Mouse (Mus musculus) heart, postnatal 0 days (tissue): ENCODE results near the gene Adam8. TPM values are rescaled to one million over a fixed set of nuclear protein-coding genes. Genes with fewer than 3 reads are reported as not detected.

Experiments used
- ATAC-seq: fragments of 200-750 bp; cut with Nextera tagmentation; 2 replicates; pipeline ENCODE4 v1.8.0; 2017; ENCODE audit warnings: low read depth, moderate number of reproducible peaks, moderate library complexity; ENCODE audit not compliant: insufficient read depth
- DNase-seq: peaks from one replicate; pipeline ENCODE4 v3.0.0-alpha.2; 2016; ENCODE audit warnings: low spot score
- H3K27ac ChIP-seq: fragments of 300-500 bp; sonication (generic); 2 replicates; pipeline ENCODE4 v1.5.1; 2014; ENCODE audit warnings: low read depth, mild to moderate bottlenecking
- H3K27me3 ChIP-seq: fragments of 300-500 bp; sonication (generic); 2 replicates; pipeline ENCODE4 v1.6.1; 2014; ENCODE audit warnings: low read length, mixed read lengths; ENCODE audit not compliant: control insufficient read depth, insufficient read depth
- H3K36me3 ChIP-seq: fragments of 300-500 bp; sonication (generic); replicated peaks from 2 replicates; pipeline ENCODE4 v1.6.1; 2014; ENCODE audit warnings: low read length, mixed read lengths; ENCODE audit not compliant: control insufficient read depth, insufficient read depth
- H3K4me1 ChIP-seq: fragments of 300-500 bp; sonication (generic); 2 replicates; pipeline ENCODE4 v1.6.1; 2014; ENCODE audit warnings: antibody characterized with exemption; ENCODE audit not compliant: control insufficient read depth, insufficient read depth
- H3K4me2 ChIP-seq: fragments of 300-500 bp; sonication (generic); 2 replicates; pipeline ENCODE4 v1.6.1; 2014; ENCODE audit warnings: low read depth, mild to moderate bottlenecking, low read length, moderate library complexity
- H3K4me3 ChIP-seq: fragments of 300-500 bp; sonication (generic); 2 replicates; pipeline ENCODE4 v1.5.1; 2014; ENCODE audit warnings: low read depth, low read length
- H3K9ac ChIP-seq: fragments of 300-500 bp; sonication (generic); replicated peaks from 2 replicates; pipeline ENCODE4 v1.6.1; 2014; ENCODE audit warnings: low read depth, low read length, mixed read lengths
- H3K9me3 ChIP-seq: fragments of 300-500 bp; sonication (generic); replicated peaks from 2 replicates; pipeline ENCODE4 v1.6.1; 2016; ENCODE audit warnings: low read length; ENCODE audit not compliant: control insufficient read depth
- CTCF ChIP-seq: IDR thresholded peaks from 2 replicates; pipeline ENCODE4 v1.5.1; 2016; ENCODE audit warnings: antibody characterized with exemption, control low read depth, low read depth
- EP300 ChIP-seq: IDR thresholded peaks from 2 replicates; pipeline ENCODE4 v1.6.1; 2016; ENCODE audit warnings: antibody characterized with exemption, low read depth
- WGBS: fragments of 180-500 bp; shearing (Covaris S2); extraction: QIAGEN DNeasy Blood & Tissue Kit; methylation state at CpG from one replicate; pipeline ENCODE4 v1.1.7; 2014; 5-methylcytosine and 5-hydroxymethylcytosine counted together
- polyA plus RNA-seq: library from polyadenylated mRNA; unstranded; fragments of >200 nt; fragmentation: Nextera tagmentation; extraction: Ambion mirVana; gene quantifications from 2 replicates; pipeline ENCODE4 v1.2.1, GENCODE M21; 2015
- total RNA-seq: library from RNA; depleted of rRNA; stranded (reverse); fragments of >200 nt; gene quantifications from 2 replicates; pipeline ENCODE4 v1.2.3, GENCODE M21; 2014; ENCODE audit warnings: low replicate concordance

The Adam8 gene
- total and polyA plus RNA-seq, 2 experiments from 2014 or later: 0.31 to 83.4 TPM

- peak within 1 kb of the TSS; percentile 78 for H3K4me2 ChIP-seq
- H3K27ac ChIP-seq: no peak within 1 kb of the TSS
- 5% methylated on average over 32 of the region's 32 CpGs for WGBS
- H3K27me3 ChIP-seq: no peaks in the 10 kb centered on the region
- H3K9me3 ChIP-seq: no peaks in the 10 kb centered on the region
- H3K4me3 ChIP-seq: peak within 1 kb of the TSS; percentile 49
- TF ChIP-seq EP300 (no peak), CTCF (no peak)
- ATAC-seq (peak; percentile 78), DNase-seq (peak; percentile 59)
- H3K4me1 ChIP-seq: peaks cover 15% of the 10 kb centered on the region
- H3K9ac ChIP-seq: no peak within 1 kb of the TSS
- no peaks in the 10 kb centered on the region for H3K36me3 ChIP-seq
Observed at GRCm38 (mm10) chr7:139978278-139978892, 14.0 kb downstream of the Adam8 start, which contains the start of gene 6430531B16Rik. 6430531B16Rik (minus strand) TSS chr7:139978755.

- Histone ChIP-seq H3K4me3 (no peak overlapping the region), H3K4me1 (peaks cover 15% of the 10 kb centered on the region), H3K36me3 (no peaks in the 10 kb centered on the region), H3K27ac (no peak overlapping the region), H3K9me3 (no peaks in the 10 kb centered on the region), H3K4me2 (no peak overlapping the region), H3K9ac (no peak overlapping the region), H3K27me3 (no peaks in the 10 kb centered on the region)
- DNase-seq (no peak), ATAC-seq (no peak)
- WGBS: 52% methylated on average over 5 of the region's 5 CpGs
- TF ChIP-seq CTCF (no peak), EP300 (no peak)
Observed at GRCm38 (mm10) chr7:139975471-139975870, 16.9 kb downstream of the Adam8 start.

GRCm38 (mm10) chr7:139974307-139974706 is 18.1 kb downstream of the Adam8 start:
- DNase-seq: no peak
- peaks cover 15% of the 10 kb centered on the region for H3K4me1 ChIP-seq
- ATAC-seq: no peak

GRCm38 (mm10) chr7:139972923-139973331 is 19.4 kb downstream of the Adam8 start:
- peaks cover 3% of the 10 kb centered on the region; the same call in 1 of the 2 replicates for H3K4me1 ChIP-seq
- H3K27me3 ChIP-seq: peaks cover 5% of the 10 kb centered on the region; the same call in 1 of the 2 replicates
- H3K4me3 ChIP-seq: no peak overlapping the region
- H3K9me3 ChIP-seq: no peaks in the 10 kb centered on the region
- H3K4me2 ChIP-seq: no peak overlapping the region
- ATAC-seq (no peak), DNase-seq (no peak)
- H3K36me3 ChIP-seq: no peaks in the 10 kb centered on the region
- TF ChIP-seq EP300: no peak
- H3K27ac ChIP-seq: no peak overlapping the region
- H3K9ac ChIP-seq: no peak overlapping the region

More at GRCm38 (mm10) chr7:139974307-139974706, 18.1 kb downstream of the Adam8 start:
- no peak overlapping the region for H3K27ac ChIP-seq
- 62% methylated on average over 10 of the region's 10 CpGs for WGBS
- no peak overlapping the region for H3K4me2 ChIP-seq
- H3K27me3 ChIP-seq: no peaks in the 10 kb centered on the region
- no peak overlapping the region for H3K4me3 ChIP-seq
- no peaks in the 10 kb centered on the region for H3K36me3 ChIP-seq
- H3K9me3 ChIP-seq: no peaks in the 10 kb centered on the region
- no peak for TF ChIP-seq EP300
- H3K9ac ChIP-seq: no peak overlapping the region

- Histone ChIP-seq H3K27me3 (peaks cover 5% of the 10 kb centered on the region; the same call in 1 of the 2 replicates), H3K36me3 (no peaks in the 10 kb centered on the region), H3K4me1 (peaks cover 3% of the 10 kb centered on the region; the same call in 1 of the 2 replicates), H3K9ac (no peak overlapping the region), H3K27ac (no peak overlapping the region), H3K9me3 (no peaks in the 10 kb centered on the region), H3K4me3 (no peak overlapping the region), H3K4me2 (no peak overlapping the region)
- 48% methylated on average over 6 of the region's 6 CpGs for WGBS
- no peak for ATAC-seq
- DNase-seq: no peak
- no peak for TF ChIP-seq EP300
- TF ChIP-seq CTCF: no peak
Observed at GRCm38 (mm10) chr7:139971436-139971835, 20.9 kb downstream of the Adam8 start.

- H3K9me3 ChIP-seq: no peaks in the 10 kb centered on the region
- TF ChIP-seq CTCF (no peak), EP300 (no peak)
- ATAC-seq (no peak), DNase-seq (no peak)
- H3K9ac ChIP-seq: no peak overlapping the region
- peaks cover 3% of the 10 kb centered on the region; the same call in 1 of the 2 replicates for H3K4me1 ChIP-seq
- H3K4me2 ChIP-seq: no peak overlapping the region
- no peak overlapping the region for H3K4me3 ChIP-seq
- no peak overlapping the region for H3K27ac ChIP-seq
- H3K27me3 ChIP-seq: peaks cover 5% of the 10 kb centered on the region; the same call in 1 of the 2 replicates
- 68% methylated on average over 5 of the region's 5 CpGs for WGBS
- H3K36me3 ChIP-seq: no peaks in the 10 kb centered on the region
Observed at GRCm38 (mm10) chr7:139970979-139971378, 21.4 kb downstream of the Adam8 start.
